Mouse (Mus musculus) cortical plate, adult 2 months (tissue): ENCODE measurements around the gene Nmral1.

Experiments used
- CTCF ChIP-seq: fragments of 200-500 bp; IDR thresholded peaks from 2 replicates; pipeline ENCODE4 v1.5.1; 2011; ENCODE audit warnings: mild to moderate bottlenecking, control low read depth, low read length; ENCODE audit not compliant: insufficient read depth; ENCODE audit errors: extremely low read depth
- POLR2A ChIP-seq: fragments of 200-500 bp; IDR thresholded peaks from 2 replicates; pipeline ENCODE4 v1.6.1; 2011; ENCODE audit warnings: mild to moderate bottlenecking, low read length, control low read depth; ENCODE audit not compliant: insufficient read depth; ENCODE audit errors: extremely low read depth

DNA sequence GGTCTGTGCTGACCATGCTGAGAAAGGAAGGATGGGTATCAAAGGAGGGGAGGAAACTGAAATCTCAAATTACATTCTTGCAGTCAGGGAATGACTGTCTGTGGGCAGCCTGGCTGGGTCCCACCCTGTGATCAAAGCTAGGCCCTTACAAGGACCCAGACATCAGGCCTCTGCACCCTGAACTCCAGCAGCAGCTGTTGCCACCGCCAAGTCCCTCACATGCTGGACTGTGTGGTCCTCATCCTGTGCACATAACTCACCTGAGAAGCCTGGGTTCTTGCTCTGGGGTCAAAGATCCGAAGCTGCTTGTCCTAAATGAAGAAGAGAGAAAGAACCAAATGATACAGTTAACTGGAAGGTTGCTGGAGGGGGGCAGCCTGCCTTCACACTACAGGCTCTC lies 57.6 kb downstream of the Nmral1 start:
- TF ChIP-seq POLR2A (no peak), CTCF (no peak)
